Mouse (Mus musculus) lung, postnatal 0 days (tissue): ENCODE measurements at regions not wholly inside any gene's neighbourhood (a gene's known extent, or its start where the extent isn't known, plus 50 kb on each side); places are given as distances from the start of the nearest gene placed in this dataset.

Experiments used
- CTCF ChIP-seq: IDR thresholded peaks from 2 replicates; pipeline ENCODE4 v1.5.1; 2016; ENCODE audit warnings: antibody characterized with exemption, mild to moderate bottlenecking
- EP300 ChIP-seq: IDR thresholded peaks from 2 replicates; pipeline ENCODE4 v1.6.1; 2016; ENCODE audit warnings: antibody characterized with exemption, mild to moderate bottlenecking, control low read depth

DNA sequence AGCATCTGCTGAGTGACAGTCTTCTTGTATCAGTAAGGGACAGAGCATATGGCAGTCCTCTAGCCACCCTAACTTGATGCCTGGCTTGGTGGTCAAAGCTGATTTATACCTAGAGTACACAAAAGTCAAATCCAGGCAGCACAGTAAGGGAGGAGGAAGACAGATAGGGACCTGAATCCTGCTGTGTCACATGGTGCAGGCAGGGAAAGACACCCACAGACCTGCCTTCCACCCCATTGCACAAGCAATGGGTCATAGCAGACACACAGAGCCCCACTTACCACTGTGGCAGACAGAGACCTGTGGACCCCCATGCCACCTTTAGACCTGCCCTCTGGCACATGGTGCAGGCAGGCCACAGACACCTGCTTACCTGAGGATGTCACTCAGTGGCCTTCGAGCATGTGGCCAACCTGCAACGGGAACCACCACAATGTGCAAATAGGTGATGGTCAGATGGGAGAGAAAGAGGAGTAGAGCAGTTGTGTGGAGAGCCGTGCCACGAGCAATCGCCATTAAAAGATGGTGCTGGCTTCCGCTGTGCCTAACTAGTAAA is 244.0 kb upstream of the Paip1 start:
- TF ChIP-seq CTCF = no peak
- TF ChIP-seq EP300 = no peak
